Mouse (Mus musculus) B cell, adult 62 days (primary cell): ENCODE data around the gene Olfr1360. TPM values are rescaled to one million over a fixed set of nuclear protein-coding genes. Genes with fewer than 3 reads are reported as not detected.

Experiments
- total RNA-seq: library from RNA; stranded (reverse); gene quantifications from 4 replicates; pipeline ENCODE4 v1.2.4, GENCODE M21; 2023

Gene Olfr1360
- total RNA-seq, result not detected in 4 replicates

DNA sequence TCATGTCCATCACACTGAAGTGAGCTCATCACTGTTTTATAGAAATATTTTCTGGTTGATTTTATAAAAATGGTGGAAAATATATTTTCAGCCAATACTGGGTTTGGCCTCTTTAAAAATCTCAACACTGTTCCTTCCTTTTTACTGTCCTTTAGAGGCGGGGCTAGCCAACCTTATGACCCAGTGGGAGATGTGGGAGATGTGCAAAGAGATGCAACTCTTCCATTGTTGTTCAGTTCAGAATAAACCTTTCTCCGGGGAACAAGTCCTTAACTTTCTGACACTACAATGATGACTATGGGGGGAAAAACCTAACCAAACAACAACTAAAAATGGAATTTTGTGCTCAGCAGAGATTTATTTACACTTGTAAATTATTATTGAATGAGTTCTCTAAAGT, at the start of gene Olfr1360:
Olfr1360 (minus strand) TSS at position 101 of the 400 bp plus-strand sequence.

DNA sequence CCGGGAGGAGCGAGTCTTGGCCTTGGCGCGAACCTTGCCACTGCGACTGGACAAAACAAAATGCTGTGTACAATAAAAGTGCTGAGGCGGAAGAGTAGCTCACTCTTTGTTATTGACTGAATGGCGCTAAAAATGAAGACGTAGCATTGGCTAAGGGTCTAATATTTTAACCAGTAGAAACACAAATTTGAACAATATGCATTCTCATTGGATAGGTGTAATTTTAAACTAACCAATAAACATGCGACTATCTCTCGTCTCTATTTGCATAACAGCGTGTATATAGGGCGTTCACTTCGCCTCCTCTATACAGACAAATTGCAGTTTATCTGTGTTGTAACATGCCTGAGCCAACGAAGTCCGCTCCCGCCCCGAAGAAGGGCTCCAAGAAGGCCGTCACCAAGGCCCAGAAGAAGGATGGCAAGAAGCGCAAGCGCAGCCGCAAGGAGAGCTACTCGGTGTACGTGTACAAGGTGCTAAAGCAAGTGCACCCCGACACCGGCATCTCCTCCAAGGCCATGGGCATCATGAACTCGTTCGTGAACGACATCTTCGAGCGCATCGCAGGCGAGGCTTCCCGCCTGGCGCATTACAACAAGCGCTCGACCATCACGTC, 44.7 kb upstream of the Olfr1360 start, which contains the start of gene Hist1h2bm:
Hist1h2bm (plus strand) TSS at position 288 of the 616 bp plus-strand sequence.

DNA sequence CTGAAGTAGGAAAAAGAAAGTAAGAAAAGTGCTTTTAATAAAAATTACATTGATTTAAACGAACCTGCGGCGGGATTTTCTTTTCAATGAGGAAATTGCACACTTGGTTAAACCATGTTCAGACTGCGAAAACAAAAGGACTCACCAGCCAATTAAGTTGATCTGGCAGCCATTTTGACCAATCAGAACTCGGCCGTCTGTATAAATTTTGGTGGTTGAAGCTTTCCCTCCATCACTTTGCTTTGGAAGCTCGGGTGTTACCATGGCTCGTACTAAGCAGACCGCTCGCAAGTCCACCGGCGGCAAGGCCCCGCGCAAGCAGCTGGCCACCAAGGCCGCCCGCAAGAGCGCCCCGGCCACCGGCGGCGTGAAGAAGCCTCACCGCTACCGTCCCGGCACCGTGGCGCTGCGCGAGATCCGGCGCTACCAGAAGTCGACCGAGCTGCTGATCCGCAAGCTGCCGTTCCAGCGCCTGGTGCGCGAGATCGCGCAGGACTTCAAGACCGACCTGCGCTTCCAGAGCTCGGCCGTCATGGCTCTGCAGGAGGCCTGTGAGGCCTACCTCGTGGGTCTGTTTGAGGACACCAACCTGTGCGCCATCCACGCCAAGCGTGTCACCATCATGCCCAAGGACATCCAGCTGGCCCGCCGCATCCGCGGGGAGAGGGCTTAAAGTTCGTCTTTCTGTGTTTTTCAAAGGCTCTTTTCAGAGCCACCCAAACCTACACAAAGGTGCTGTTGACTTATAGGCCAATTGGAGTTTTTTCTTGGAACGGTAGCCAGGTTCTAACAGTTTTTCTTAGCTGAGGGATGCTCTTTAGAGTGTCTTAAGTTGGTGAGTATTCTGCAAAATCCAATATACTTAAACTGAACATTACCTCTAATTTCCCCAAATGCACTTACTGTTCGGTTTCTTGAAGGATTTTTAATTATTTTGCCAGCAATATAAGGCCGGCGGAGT, 40.5 kb upstream of the Olfr1360 start, which contains the start of gene Hist1h3h:
Hist1h3h (plus strand) TSS at position 263 of the 961 bp plus-strand sequence.

DNA sequence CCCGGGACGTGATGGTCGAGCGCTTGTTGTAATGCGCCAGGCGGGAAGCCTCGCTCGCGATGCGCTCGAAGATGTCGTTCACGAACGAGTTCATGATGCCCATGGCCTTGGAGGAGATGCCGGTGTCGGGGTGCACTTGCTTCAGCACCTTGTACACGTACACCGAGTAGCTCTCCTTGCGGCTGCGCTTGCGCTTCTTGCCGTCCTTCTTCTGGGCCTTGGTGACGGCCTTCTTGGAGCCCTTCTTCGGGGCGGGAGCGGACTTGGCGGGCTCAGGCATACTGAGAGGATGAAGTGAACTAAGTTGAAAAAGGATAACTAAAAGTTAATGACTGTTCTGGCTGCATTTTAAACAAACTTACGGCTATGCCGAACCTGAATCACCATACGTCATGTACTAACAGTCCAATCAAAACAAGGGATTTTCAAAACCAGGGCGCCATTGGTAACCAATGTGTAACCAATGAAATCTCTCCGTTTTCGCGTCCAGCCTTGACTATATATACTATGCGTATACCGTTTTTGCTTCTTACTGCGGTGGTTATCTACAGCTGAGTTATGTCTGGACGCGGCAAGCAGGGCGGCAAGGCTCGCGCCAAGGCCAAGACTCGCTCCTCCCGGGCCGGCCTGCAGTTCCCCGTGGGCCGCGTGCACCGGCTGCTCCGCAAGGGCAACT, 38.8 kb upstream of the Olfr1360 start, which contains the start of the genes Hist1h2bl and Hist1h2ai:
Hist1h2bl (minus strand) TSS at position 280 of the 676 bp plus-strand sequence.
Hist1h2ai (plus strand) TSS at position 559 of the 676 bp plus-strand sequence.

DNA sequence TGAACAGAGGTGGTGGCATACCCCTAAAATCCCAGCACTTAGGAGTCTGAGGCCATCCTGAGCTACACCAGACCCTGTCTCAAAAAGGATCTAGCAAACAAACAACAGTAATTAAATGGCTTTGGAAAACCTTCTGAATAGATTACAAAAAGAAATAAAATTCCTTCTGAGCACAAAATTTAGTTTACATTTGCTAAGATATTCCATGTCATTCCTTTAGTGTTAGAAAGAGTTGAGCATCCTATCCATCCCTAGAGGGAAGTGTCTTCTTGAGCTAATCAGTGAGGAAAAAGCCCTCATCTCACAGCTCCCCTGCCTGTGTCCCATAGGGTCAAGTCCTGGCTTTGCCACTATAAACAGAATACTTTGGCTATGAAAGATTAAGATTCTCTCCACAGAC, 20.6 kb upstream of the Olfr1360 start, which contains the start of gene Olfr1359:
Olfr1359 (plus strand) TSS at position 301 of the 400 bp plus-strand sequence.

DNA sequence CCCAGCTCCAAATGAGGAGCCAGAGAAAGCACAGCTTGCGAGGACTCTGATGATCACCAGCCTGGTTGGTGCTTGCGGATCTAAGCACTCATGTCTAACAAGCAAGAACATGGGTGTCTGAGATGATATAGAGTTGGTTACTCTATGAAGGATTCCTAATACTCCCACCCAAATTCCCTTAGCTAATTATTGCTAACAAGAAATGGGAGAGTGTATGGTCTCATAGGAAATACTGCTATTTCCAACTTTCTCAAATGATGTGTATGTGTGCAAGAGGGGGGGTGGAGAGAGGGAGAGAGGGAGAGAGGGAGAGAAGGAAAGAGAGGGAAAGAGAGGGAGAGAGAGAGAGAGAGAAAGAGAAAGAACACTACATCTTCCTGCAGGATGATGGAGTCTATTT, 13.9 kb downstream of the Olfr1360 start, which contains the start of gene Olfr1361:
Olfr1361 (minus strand) TSS at position 101 of the 400 bp plus-strand sequence.

DNA sequence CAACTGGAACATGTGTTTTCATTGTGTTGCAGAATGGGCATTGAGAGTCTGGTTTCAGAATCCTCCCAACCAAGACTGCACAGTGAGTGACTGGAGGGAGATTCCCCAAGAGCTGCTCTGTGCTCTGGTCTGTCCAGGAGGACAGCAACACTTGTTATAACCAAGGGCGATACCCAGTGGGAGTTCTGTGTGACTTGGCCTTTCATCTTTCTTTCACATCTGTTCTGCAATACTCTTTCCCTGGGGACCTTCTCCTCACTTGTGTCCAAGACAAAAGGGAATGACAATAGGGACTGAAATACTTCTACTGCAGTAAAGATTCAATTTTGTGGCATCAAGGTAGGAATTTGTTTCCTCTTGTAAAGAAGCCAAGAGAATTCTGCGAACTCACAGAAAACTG, 34.8 kb downstream of the Olfr1360 start, which contains the start of gene Olfr11:
Olfr11 (minus strand) TSS at position 101 of the 400 bp plus-strand sequence.

Other genes starting within 250 kb of the Olfr1360 start
- gene Pgbd1, start 236.3 kb downstream of the Olfr1360 start, total RNA-seq, result 0.36 to 0.76 TPM (median 0.46 TPM) in 3 of 4 replicates, not detected in the other
- 36.6 to 38.1 TPM (median 37.6 TPM) in 4 replicates for gene Zscan26, start 223.7 kb downstream of the Olfr1360 start, total RNA-seq
- not detected in 4 replicates for gene Nkapl, start 208.9 kb downstream of the Olfr1360 start, total RNA-seq
- gene Zkscan4, start 198.5 kb downstream of the Olfr1360 start, total RNA-seq, result not detected in 4 replicates
- gene Gm10065, start 198.0 kb downstream of the Olfr1360 start, total RNA-seq, result not detected in 4 replicates
- 6.7 to 8.4 TPM (median 7.2 TPM) in 4 replicates for gene AK157302, start 182.2 kb downstream of the Olfr1360 start, total RNA-seq
- 10.4 to 24.0 TPM (median 18.4 TPM) in 4 replicates for gene Gm11273, start 176.0 kb downstream of the Olfr1360 start, total RNA-seq
- gene Zkscan8, start 146.3 kb downstream of the Olfr1360 start, total RNA-seq, result 7.7 to 11.4 TPM (median 10.3 TPM) in 4 replicates
- gene Olfr1366, start 134.6 kb downstream of the Olfr1360 start, total RNA-seq, result not detected in 4 replicates
- gene Olfr1535, start 117.5 kb downstream of the Olfr1360 start, total RNA-seq, result not detected in 4 replicates
- gene Olfr1364, start 95.6 kb downstream of the Olfr1360 start, total RNA-seq, result not detected in 4 replicates
- not detected in 4 replicates for gene Olfr1362, start 63.4 kb downstream of the Olfr1360 start, total RNA-seq
- gene Olfr11, start 34.9 kb downstream of the Olfr1360 start, total RNA-seq, result not detected in 4 replicates
- not detected in 4 replicates for gene Olfr1361, start 14.0 kb downstream of the Olfr1360 start, total RNA-seq
- not detected in 4 replicates for gene Olfr1359, start 20.7 kb upstream of the Olfr1360 start, total RNA-seq
- 60.5 to 95.6 TPM (median 91.5 TPM) in 4 replicates for gene Hist1h2bl, start 38.7 kb upstream of the Olfr1360 start, total RNA-seq
- gene Hist1h2ai, start 39.0 kb upstream of the Olfr1360 start, total RNA-seq, result 86.2 to 128 TPM (median 105 TPM) in 4 replicates
- 124 to 146 TPM (median 132 TPM) in 4 replicates for gene Hist1h3h, start 40.3 kb upstream of the Olfr1360 start, total RNA-seq
- gene Hist1h2bm, start 44.6 kb upstream of the Olfr1360 start, total RNA-seq, result 7.8 to 14.0 TPM (median 11.2 TPM) in 4 replicates
- gene Hist1h4j, start 57.7 kb upstream of the Olfr1360 start, total RNA-seq, result 13.5 to 16.8 TPM (median 15.9 TPM) in 4 replicates
- 235 to 385 TPM (median 353 TPM) in 4 replicates for gene Hist1h4k, start 73.1 kb upstream of the Olfr1360 start, total RNA-seq
- gene Hist1h2ak, start 76.4 kb upstream of the Olfr1360 start, total RNA-seq, result 33.5 to 52.3 TPM (median 43.6 TPM) in 4 replicates
- 76.0 to 118 TPM (median 87.0 TPM) in 4 replicates for gene Hist1h2bn, start 76.7 kb upstream of the Olfr1360 start, total RNA-seq
- gene Hist1h1b, start 103.2 kb upstream of the Olfr1360 start, total RNA-seq, result 55.1 to 70.5 TPM (median 62.8 TPM) in 4 replicates
- 183 to 227 TPM (median 189 TPM) in 4 replicates for gene Hist1h3i, start 106.0 kb upstream of the Olfr1360 start, total RNA-seq
- gene Hist1h2an, start 109.8 kb upstream of the Olfr1360 start, total RNA-seq, result 30.2 to 44.7 TPM (median 33.5 TPM) in 4 replicates
- gene Hist1h2bp, start 110.1 kb upstream of the Olfr1360 start, total RNA-seq, result 32.1 to 51.1 TPM (median 41.4 TPM) in 4 replicates
- gene Hist1h2bq, start 132.8 kb upstream of the Olfr1360 start, total RNA-seq, result 160 to 195 TPM (median 178 TPM) in 4 replicates
- 204 to 263 TPM (median 252 TPM) in 4 replicates for gene Hist1h2ao, start 133.1 kb upstream of the Olfr1360 start, total RNA-seq
- gene Hist1h4m, start 134.3 kb upstream of the Olfr1360 start, total RNA-seq, result 296 to 419 TPM (median 357 TPM) in 4 replicates
- gene Hist1h4n, start 154.8 kb upstream of the Olfr1360 start, total RNA-seq, result 56.0 to 117 TPM (median 97.2 TPM) in 4 replicates
- 44.1 to 82.7 TPM (median 54.3 TPM) in 4 replicates for gene Hist1h2ap, start 156.1 kb upstream of the Olfr1360 start, total RNA-seq
- gene Hist1h2br, start 156.3 kb upstream of the Olfr1360 start, total RNA-seq, result 158 to 191 TPM (median 175 TPM) in 4 replicates